Mouse (Mus musculus) forebrain, postnatal 0 days (tissue): Measurements from ENCODE around the gene Lrrk1. TPM values are rescaled to one million over a fixed set of nuclear protein-coding genes. Genes with fewer than 3 reads are reported as not detected.

Experiments used
- ATAC-seq: fragments of 200-750 bp; cut with Nextera tagmentation; 2 replicates; pipeline ENCODE4 v1.8.0; 2017; ENCODE audit warnings: mild to moderate bottlenecking, moderate library complexity
- DNase-seq: peaks from one replicate; pipeline ENCODE4 v3.0.0-alpha.2; 2015
- H3K27ac ChIP-seq: fragments of 300-500 bp; sonication (generic); 2 replicates; pipeline ENCODE4 v1.5.1; 2014; ENCODE audit warnings: low read depth, mild to moderate bottlenecking, antibody characterized with exemption, low read length, moderate library complexity, mixed read lengths
- H3K27me3 ChIP-seq: fragments of 300-500 bp; sonication (generic); 2 replicates; pipeline ENCODE4 v1.6.1; 2014; ENCODE audit warnings: mild to moderate bottlenecking, low read length, mixed read lengths; ENCODE audit not compliant: insufficient read depth
- H3K36me3 ChIP-seq: fragments of 300-500 bp; sonication (generic); 2 replicates; pipeline ENCODE4 v1.6.1; 2014; ENCODE audit warnings: mild to moderate bottlenecking, moderate library complexity; ENCODE audit not compliant: insufficient read depth
- H3K4me1 ChIP-seq: fragments of 300-500 bp; sonication (generic); 2 replicates; pipeline ENCODE4 v1.6.1; 2014; ENCODE audit warnings: antibody characterized with exemption; ENCODE audit not compliant: insufficient read depth
- H3K4me2 ChIP-seq: fragments of 300-500 bp; sonication (generic); 2 replicates; pipeline ENCODE4 v1.6.1; 2014; ENCODE audit warnings: low read depth, mild to moderate bottlenecking, moderate library complexity
- H3K4me3 ChIP-seq: fragments of 300-500 bp; sonication (generic); 2 replicates; pipeline ENCODE4 v1.5.1; 2014; ENCODE audit warnings: low read depth, low read length, mixed read lengths
- H3K9ac ChIP-seq: fragments of 300-500 bp; sonication (generic); 2 replicates; pipeline ENCODE4 v1.6.1; 2014; ENCODE audit warnings: mild to moderate bottlenecking
- H3K9me3 ChIP-seq: fragments of 300-500 bp; sonication (generic); 2 replicates; pipeline ENCODE4 v1.6.1; 2016; ENCODE audit warnings: low read length
- CTCF ChIP-seq: sonication (generic); IDR thresholded peaks from 2 replicates; pipeline ENCODE4 v1.5.1; 2016; ENCODE audit warnings: antibody characterized with exemption, control low read depth, low read depth
- WGBS: fragments of 180-500 bp; shearing (Covaris S2); extraction: QIAGEN DNeasy Blood & Tissue Kit; methylation state at CpG from one replicate; pipeline ENCODE4 v1.1.7; 2014; 5-methylcytosine and 5-hydroxymethylcytosine counted together
- polyA plus RNA-seq: library from polyadenylated mRNA; unstranded; fragments of >200 nt; fragmentation: Nextera tagmentation; extraction: Ambion mirVana; gene quantifications from 2 replicates; pipeline ENCODE4 v1.2.1, GENCODE M21; 2015
- total RNA-seq: library from RNA; depleted of rRNA; stranded (reverse); fragments of >200 nt; gene quantifications from 2 replicates; pipeline ENCODE4 v1.2.3, GENCODE M21; 2014; rRNA removed

The Lrrk1 gene
- total RNA-seq: 3.1 and 3.3 TPM in 2 replicates
- 1.3 and 2.2 TPM in 2 replicates for polyA plus RNA-seq

DNA sequence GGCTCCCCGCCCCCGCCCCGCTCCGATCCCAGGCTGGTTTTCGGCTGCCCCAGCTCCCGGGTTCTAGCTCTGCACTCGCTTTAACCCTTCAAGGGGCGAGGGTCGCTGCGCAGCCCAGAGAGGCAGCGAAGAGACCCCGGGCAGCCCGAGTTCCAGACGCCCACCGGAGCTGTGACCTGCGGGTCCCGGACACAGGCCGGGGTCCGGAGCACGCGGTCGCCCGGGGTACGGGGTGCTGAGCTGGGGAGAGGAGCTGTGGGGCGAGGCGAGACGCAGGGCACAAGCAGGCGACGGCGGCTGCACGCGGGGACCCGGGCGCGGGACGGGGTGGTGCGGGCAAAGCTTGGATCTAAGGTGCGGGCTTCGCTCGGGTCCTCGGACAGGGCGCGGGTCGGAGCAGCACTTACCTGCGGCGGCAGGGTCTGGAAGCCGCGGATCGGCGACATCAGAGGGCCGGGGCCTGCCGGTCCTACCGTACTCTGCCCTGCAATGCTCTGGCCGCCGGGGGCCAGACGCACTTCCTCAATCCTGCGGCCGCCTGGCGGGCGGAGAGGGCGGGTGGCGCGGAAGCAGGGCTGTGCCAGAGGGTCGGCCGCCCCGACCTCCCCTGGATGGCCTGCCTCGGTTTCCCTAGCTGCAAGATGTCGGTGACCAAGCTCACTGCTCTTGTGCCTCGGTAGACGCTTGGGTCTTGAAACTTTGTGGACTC, at the start of gene Lrrk1:
Lrrk1 (minus strand) TSS at position 538 of the 709 bp plus-strand sequence.
- Histone ChIP-seq H3K4me2 (peak within 1 kb of the TSS; percentile 99), H3K36me3 (no peaks in the 10 kb centered on the region), H3K9me3 (no peaks in the 10 kb centered on the region), H3K4me3 (peak within 1 kb of the TSS; percentile 44), H3K27ac (no peak within 1 kb of the TSS), H3K4me1 (peaks cover 8% of the 10 kb centered on the region), H3K9ac (peak within 1 kb of the TSS; percentile 53), H3K27me3 (peaks cover 5% of the 10 kb centered on the region)
- DNase-seq: no peak
- peak; percentile 42; the same call in 1 of the 2 replicates for TF ChIP-seq CTCF
- ATAC-seq: peak; percentile 48
- WGBS: under 1% methylated on average over 70 of the region's 70 CpGs

DNA sequence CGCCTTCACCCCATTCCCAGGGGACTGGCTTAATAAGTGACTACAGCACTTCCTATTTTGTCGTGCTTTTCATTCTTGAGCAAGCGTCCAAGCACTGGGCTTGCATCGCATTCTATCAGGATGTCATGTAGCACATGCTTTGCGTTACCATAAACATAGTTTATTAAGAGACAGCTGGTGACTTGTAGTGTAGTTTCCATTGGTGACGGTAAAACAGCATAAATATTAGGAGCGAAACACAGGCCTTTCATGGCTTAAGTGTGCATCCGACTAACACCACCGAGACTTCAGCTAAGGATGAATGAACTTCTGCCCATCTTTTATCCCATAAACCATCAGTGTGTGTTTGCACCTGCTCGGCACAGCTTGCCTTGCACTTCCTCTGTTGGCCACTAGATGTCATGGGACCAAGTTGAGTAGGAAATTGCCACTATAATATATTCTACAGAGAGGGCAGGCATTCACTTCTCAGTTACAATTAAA, 46.3 kb upstream of the Lrrk1 start:
- no peak overlapping the region for H3K4me3 ChIP-seq
- H3K27me3 ChIP-seq: 0 out of 2 replicates have a peak, but pooled peaks cover 2% of the 10 kb centered on the region
- DNase-seq: peak; percentile 82
- ATAC-seq: peak; percentile 76; the same call in 1 of the 2 replicates
- no peaks in the 10 kb centered on the region for H3K36me3 ChIP-seq
- 40% methylated on average over 10 of the region's 10 CpGs for WGBS
- H3K4me2 ChIP-seq: no peak overlapping the region
- H3K27ac ChIP-seq: no peak overlapping the region
- H3K9me3 ChIP-seq: no peaks in the 10 kb centered on the region
- TF ChIP-seq CTCF: peak; percentile 92
- H3K9ac ChIP-seq: no peak overlapping the region
- H3K4me1 ChIP-seq: no peaks in the 10 kb centered on the region

- Histone ChIP-seq H3K36me3 (no peaks in the 10 kb centered on the region), H3K27ac (no peak within 1 kb of the TSS), H3K9ac (peak within 1 kb of the TSS; percentile 48), H3K4me3 (peak within 1 kb of the TSS; percentile 45), H3K4me1 (peaks cover 4% of the 10 kb centered on the region), H3K4me2 (peak within 1 kb of the TSS; percentile 98), H3K27me3 (peaks cover 37% of the 10 kb centered on the region), H3K9me3 (no peaks in the 10 kb centered on the region)
- peak; percentile 78 for ATAC-seq
- no peak for TF ChIP-seq CTCF
- peak; percentile 44 for DNase-seq
- under 1% methylated on average over 48 of the region's 56 CpGs for WGBS
Measured at GRCm38 (mm10) chr7:66427437-66428161, 39.4 kb upstream of the Lrrk1 start, which contains the start of gene Aldh1a3. Gene Aldh1a3, minus strand, starts transcription at chr7:66427517.

DNA sequence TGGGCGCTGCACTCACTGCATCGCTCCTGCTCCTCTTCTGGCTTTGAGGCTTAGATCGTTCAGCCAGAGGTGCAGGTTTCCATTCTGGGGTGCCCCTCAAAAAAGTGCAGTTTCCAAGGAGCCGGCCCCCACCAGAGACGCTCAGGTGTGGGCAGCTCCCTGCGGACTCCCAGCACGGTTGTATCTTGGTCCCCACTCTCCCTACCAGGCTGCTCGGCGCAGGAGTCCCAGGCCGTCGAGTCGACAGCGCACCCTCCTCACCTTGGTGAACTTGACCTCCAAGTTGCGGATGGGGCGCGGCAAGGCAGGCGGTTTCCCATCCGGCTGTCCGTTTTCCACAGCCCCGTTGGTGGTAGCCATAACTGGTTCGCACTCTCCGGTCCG, 38.9 kb upstream of the Lrrk1 start:
- no peak for TF ChIP-seq CTCF
- DNase-seq (no peak), ATAC-seq (no peak)
- H3K27ac ChIP-seq: no peak overlapping the region
- H3K27me3 ChIP-seq: peaks cover 37% of the 10 kb centered on the region
- H3K9ac ChIP-seq: peak overlapping the region; percentile 48
- under 1% methylated on average over 23 of the region's 23 CpGs for WGBS
- H3K4me1 ChIP-seq: peaks cover 4% of the 10 kb centered on the region
- H3K9me3 ChIP-seq: no peaks in the 10 kb centered on the region
- peak overlapping the region; percentile 45 for H3K4me3 ChIP-seq
- no peaks in the 10 kb centered on the region for H3K36me3 ChIP-seq
- peak overlapping the region; percentile 98 for H3K4me2 ChIP-seq

GRCm38 (mm10) chr7:66421903-66422302, 33.8 kb upstream of the Lrrk1 start:
- Histone ChIP-seq H3K4me1 (no peaks in the 10 kb centered on the region), H3K36me3 (no peaks in the 10 kb centered on the region), H3K9ac (no peak overlapping the region), H3K4me2 (no peak overlapping the region), H3K4me3 (no peak overlapping the region), H3K27me3 (peaks cover 11% of the 10 kb centered on the region; the same call in 1 of the 2 replicates), H3K9me3 (no peaks in the 10 kb centered on the region), H3K27ac (no peak overlapping the region)
- DNase-seq (no peak), ATAC-seq (no peak)
- WGBS: 79% methylated on average over 8 of the region's 8 CpGs
- no peak for TF ChIP-seq CTCF

GRCm38 (mm10) chr7:66418981-66419380, 30.8 kb upstream of the Lrrk1 start:
- TF ChIP-seq CTCF: no peak
- Histone ChIP-seq H3K4me1 (no peaks in the 10 kb centered on the region), H3K27me3 (no peaks in the 10 kb centered on the region), H3K27ac (no peak overlapping the region), H3K4me3 (no peak overlapping the region), H3K4me2 (no peak overlapping the region), H3K36me3 (no peaks in the 10 kb centered on the region), H3K9ac (no peak overlapping the region), H3K9me3 (no peaks in the 10 kb centered on the region)
- DNase-seq (no peak), ATAC-seq (no peak; the same call in 1 of the 2 replicates)
- WGBS: 52% methylated on average over 12 of the region's 12 CpGs
